Mouse (Mus musculus) midbrain, postnatal 0 days (tissue): ENCODE data around the gene Rpl28. TPM values are rescaled to one million over a fixed set of nuclear protein-coding genes. Genes with fewer than 3 reads are reported as not detected.
"Not testable (repeated sequence)": the region's sequence is repeated elsewhere in the genome, so short reads cannot be mapped to it uniquely, and the experiment has no call there.

Source experiments
- ATAC-seq: fragments of 200-750 bp; cut with Nextera tagmentation; 2 replicates; pipeline ENCODE4 v1.8.0; 2017; ENCODE audit warnings: moderate number of reproducible peaks, mild to moderate bottlenecking, moderate TSS enrichment, moderate library complexity; ENCODE audit not compliant: low FRiP score
- DNase-seq: peaks from one replicate; pipeline ENCODE4 v3.0.0-alpha.2; 2015; ENCODE audit warnings: low spot score
- H3K27ac ChIP-seq: fragments of 300-500 bp; sonication (generic); 2 replicates; pipeline ENCODE4 v1.5.1; 2014; ENCODE audit warnings: low read depth, mild to moderate bottlenecking, low read length, mixed read lengths
- H3K27me3 ChIP-seq: fragments of 300-500 bp; sonication (generic); 2 replicates; pipeline ENCODE4 v1.6.1; 2014; ENCODE audit warnings: low read length, control low read depth, mixed read lengths; ENCODE audit not compliant: insufficient read depth
- H3K36me3 ChIP-seq: fragments of 300-500 bp; sonication (generic); 2 replicates; pipeline ENCODE4 v1.6.1; 2014; ENCODE audit warnings: low read length, control low read depth, mixed read lengths; ENCODE audit not compliant: insufficient read depth
- H3K4me1 ChIP-seq: fragments of 300-500 bp; sonication (generic); 2 replicates; pipeline ENCODE4 v1.6.1; 2014; ENCODE audit warnings: mild to moderate bottlenecking, control low read depth, antibody characterized with exemption, low read length, mixed read lengths; ENCODE audit not compliant: insufficient read depth
- H3K4me2 ChIP-seq: fragments of 300-500 bp; sonication (generic); 2 replicates; pipeline ENCODE4 v1.6.1; 2014; ENCODE audit warnings: low read depth, mild to moderate bottlenecking, low read length, mixed read lengths; ENCODE audit not compliant: poor library complexity, severe bottlenecking
- H3K4me3 ChIP-seq: fragments of 300-500 bp; sonication (generic); 2 replicates; pipeline ENCODE4 v1.5.1; 2014; ENCODE audit warnings: low read depth, mild to moderate bottlenecking, low read length, moderate library complexity
- H3K9ac ChIP-seq: fragments of 300-500 bp; sonication (generic); replicated peaks from 2 replicates; pipeline ENCODE4 v1.6.1; 2014; ENCODE audit warnings: mild to moderate bottlenecking, low read length, moderate library complexity, mixed read lengths; ENCODE audit not compliant: poor library complexity, severe bottlenecking
- H3K9me3 ChIP-seq: fragments of 300-500 bp; sonication (generic); 2 replicates; pipeline ENCODE4 v1.6.1; 2016; ENCODE audit warnings: low read length, control low read depth
- CTCF ChIP-seq: IDR thresholded peaks from 2 replicates; pipeline ENCODE4 v1.5.1; 2016; ENCODE audit warnings: antibody characterized with exemption, mild to moderate bottlenecking
- whole genome bisulfite sequencing: fragments of 180-500 bp; shearing (Covaris S2); extraction: QIAGEN DNeasy Blood & Tissue Kit; methylation state at CpG from one replicate; pipeline ENCODE4 v1.1.7; 2014; 5-methylcytosine and 5-hydroxymethylcytosine counted together
- polyA plus RNA-seq: library from polyadenylated mRNA; unstranded; fragments of >200 nt; fragmentation: Nextera tagmentation; extraction: Ambion mirVana; gene quantifications from 2 replicates; pipeline ENCODE4 v1.2.1, GENCODE M21; 2015
- total RNA-seq: library from RNA; depleted of rRNA; stranded (reverse); fragments of >200 nt; gene quantifications from 2 replicates; pipeline ENCODE4 v1.2.3, GENCODE M21; 2014

Gene Rpl28
- total and polyA plus RNA-seq, 2 experiments from 2014 or later, result 177 to 289 TPM

GRCm38 (mm10) chr7:4806716-4807115 lies 14.0 kb downstream of the Rpl28 start:
- peaks cover 15% of the 10 kb centered on the region; the same call in 1 of the 2 replicates for H3K36me3 ChIP-seq
- no peak overlapping the region for H3K27ac ChIP-seq
- 92% methylated on average over 7 of the region's 7 CpGs for WGBS
- H3K4me3 ChIP-seq, result no peak overlapping the region
- H3K9me3 ChIP-seq, result no peaks in the 10 kb centered on the region
- 0 out of 2 replicates have a peak, but pooled peaks cover 3% of the 10 kb centered on the region for H3K4me1 ChIP-seq
- H3K4me2 ChIP-seq, result no peak overlapping the region
- TF ChIP-seq CTCF, result peak; percentile 78
- no peak overlapping the region for H3K9ac ChIP-seq
- peak; percentile 69 for DNase-seq
- no peaks in the 10 kb centered on the region for H3K27me3 ChIP-seq
- peak; percentile 13; the same call in 1 of the 2 replicates for ATAC-seq

- WGBS, result 37% methylated on average over 10 of the region's 10 CpGs
- H3K27ac ChIP-seq, DNase-seq, ATAC-seq, H3K9me3 ChIP-seq, H3K27me3 ChIP-seq, H3K4me1 ChIP-seq: not testable (repeated sequence)
- peak overlapping the region; percentile 94 for H3K4me3 ChIP-seq
- peak overlapping the region; percentile 91 for H3K9ac ChIP-seq
- H3K36me3 ChIP-seq, result peaks cover 15% of the 10 kb centered on the region; the same call in 1 of the 2 replicates
- H3K4me2 ChIP-seq, result peak overlapping the region; percentile 73
These were observed 18.5 kb downstream of the Rpl28 start for GRCm38 (mm10) chr7:4811131-4811530.

- no peak for TF ChIP-seq CTCF
- H3K27me3 ChIP-seq, result no peaks in the 10 kb centered on the region
- H3K36me3 ChIP-seq, result peaks cover 9% of the 10 kb centered on the region; the same call in 1 of the 2 replicates
- WGBS, result 1% methylated on average over 22 of the region's 36 CpGs
- H3K27ac ChIP-seq, result peak overlapping the region; percentile 91
- no peak for ATAC-seq
- H3K9me3 ChIP-seq, result no peaks in the 10 kb centered on the region
- peaks cover 8% of the 10 kb centered on the region; the same call in 1 of the 2 replicates for H3K4me1 ChIP-seq
- H3K4me3 ChIP-seq, result peak overlapping the region; percentile 94
- peak overlapping the region; percentile 91 for H3K9ac ChIP-seq
- H3K4me2 ChIP-seq, result peak overlapping the region; percentile 73
- no peak for DNase-seq
These were observed 19.2 kb downstream of the Rpl28 start for GRCm38 (mm10) chr7:4811842-4812302.

- H3K4me3 ChIP-seq, result peak within 1 kb of the TSS; percentile 94
- H3K9me3 ChIP-seq, result no peaks in the 10 kb centered on the region
- no peaks in the 10 kb centered on the region for H3K27me3 ChIP-seq
- peak; percentile 56 for TF ChIP-seq CTCF
- under 1% methylated on average over 62 of the region's 62 CpGs for WGBS
- peak within 1 kb of the TSS; percentile 91 for H3K27ac ChIP-seq
- peaks cover 3% of the 10 kb centered on the region; the same call in 1 of the 2 replicates for H3K36me3 ChIP-seq
- DNase-seq (peak; percentile 100), ATAC-seq (peak; percentile 99)
- H3K9ac ChIP-seq, result peak within 1 kb of the TSS; percentile 91
- peak within 1 kb of the TSS; percentile 73 for H3K4me2 ChIP-seq
- H3K4me1 ChIP-seq, result peaks cover 8% of the 10 kb centered on the region; the same call in 1 of the 2 replicates
These were observed 19.8 kb downstream of the Rpl28 start, which contains the start of gene Ube2s for GRCm38 (mm10) chr7:4812303-4813104. Gene Ube2s (minus strand): TSS chr7:4812590.

GRCm38 (mm10) chr7:4813105-4813791 lies 20.6 kb downstream of the Rpl28 start:
- WGBS, result 24% methylated on average over 8 of the region's 8 CpGs
- Histone ChIP-seq H3K9ac (peak overlapping the region; percentile 46; the same call in 1 of the 2 replicates), H3K4me3 (peak overlapping the region; percentile 94), H3K36me3 (no peaks in the 10 kb centered on the region), H3K27me3 (no peaks in the 10 kb centered on the region), H3K4me1 (peaks cover 8% of the 10 kb centered on the region; the same call in 1 of the 2 replicates), H3K9me3 (no peaks in the 10 kb centered on the region), H3K27ac (peak overlapping the region; percentile 85), H3K4me2 (peak overlapping the region; percentile 73)
- TF ChIP-seq CTCF, result no peak
- ATAC-seq (no peak), DNase-seq (no peak)
